Mouse (Mus musculus): ENCODE measurements at regions not wholly inside any gene's neighbourhood (a gene's known extent, or its start where the extent isn't known, plus 50 kb on each side); places are given as distances from the start of the nearest gene placed in this dataset.
A peak's percentile ranks its signal among the peaks of the same experiment; 100 is the strongest.

GRCm38 (mm10) chr5:103374162-103374561 is 50.8 kb upstream of the Ptpn13 start:
- DNase-seq = no peak

- no peak for DNase-seq
Observed at GRCm38 (mm10) chr5:103373089-103373488, 51.9 kb upstream of the Ptpn13 start.

- no peak for DNase-seq
Observed at GRCm38 (mm10) chr5:103370456-103370855, 54.5 kb upstream of the Ptpn13 start.

GRCm38 (mm10) chr5:103368993-103369392 is 56.0 kb upstream of the Ptpn13 start:
- no peak for DNase-seq

- no peak for DNase-seq
Observed at GRCm38 (mm10) chr5:103367201-103367671, 57.8 kb upstream of the Ptpn13 start.

- DNase-seq = no peak
Observed at GRCm38 (mm10) chr5:103365700-103366448, 59.1 kb upstream of the Ptpn13 start.

- DNase-seq = no peak
Observed at GRCm38 (mm10) chr5:103364791-103365699, 59.9 kb upstream of the Ptpn13 start.

GRCm38 (mm10) chr5:103360775-103361247 is 64.2 kb upstream of the Ptpn13 start:
- no peak for DNase-seq

GRCm38 (mm10) chr5:103360360-103360759 is 64.6 kb upstream of the Ptpn13 start:
- no peak for DNase-seq

- no peak for DNase-seq
Observed at GRCm38 (mm10) chr5:103357558-103357957, 67.4 kb upstream of the Ptpn13 start.

GRCm38 (mm10) chr5:103356500-103356899 is 68.5 kb upstream of the Ptpn13 start:
- DNase-seq = no peak

- DNase-seq = peak; percentile 39
Observed at GRCm38 (mm10) chr5:103355372-103356300, 69.4 kb upstream of the Ptpn13 start.

GRCm38 (mm10) chr5:103343869-103344268 is 81.1 kb upstream of the Ptpn13 start:
- DNase-seq = no peak

GRCm38 (mm10) chr5:103341456-103341855 is 83.5 kb upstream of the Ptpn13 start:
- no peak for DNase-seq

GRCm38 (mm10) chr5:103340626-103341025 is 84.4 kb upstream of the Ptpn13 start:
- DNase-seq = no peak

- DNase-seq = no peak
Observed at GRCm38 (mm10) chr5:103336689-103337490, 88.1 kb upstream of the Ptpn13 start.

- no peak for DNase-seq
Observed at GRCm38 (mm10) chr5:103335916-103336688, 88.9 kb upstream of the Ptpn13 start.

- no peak for DNase-seq
Observed at GRCm38 (mm10) chr5:103326412-103326811, 98.6 kb upstream of the Ptpn13 start.

GRCm38 (mm10) chr5:103320341-103320740 is 104.7 kb upstream of the Ptpn13 start:
- no peak for DNase-seq

GRCm38 (mm10) chr5:103309806-103310525 is 98.8 kb upstream of the Mapk10 start:
- DNase-seq = no peak

Data from right cerebral cortex, postnatal 25 days (tissue).